Mouse (Mus musculus): ENCODE data around the gene Cpeb3. TPM values are rescaled to one million over a fixed set of nuclear protein-coding genes. Genes with fewer than 3 reads are reported as not detected.

The Cpeb3 gene
- polyA plus RNA-seq, 1 experiment: not detected

- TF ChIP-seq POLR2A (IDR thresholded peaks at IDR 0.05; ENCODE audit: insufficient read depth, low read depth, low read length): no peak
- no peak for TF ChIP-seq CTCF (IDR thresholded peaks at IDR 0.05; ENCODE audit: insufficient read depth, low read depth, low read length)
- 14% methylated on average over 20 of the region's 20 CpGs for WGBS
- no peaks in the 10 kb centered on the region; the same call in 1 of the 2 replicates for H3K4me1 ChIP-seq (ENCODE audit: control insufficient read depth, insufficient read depth, low read length)
Observed at GRCm38 (mm10) chr19:37173331-37174115, 34.9 kb downstream of the Cpeb3 start.

DNA sequence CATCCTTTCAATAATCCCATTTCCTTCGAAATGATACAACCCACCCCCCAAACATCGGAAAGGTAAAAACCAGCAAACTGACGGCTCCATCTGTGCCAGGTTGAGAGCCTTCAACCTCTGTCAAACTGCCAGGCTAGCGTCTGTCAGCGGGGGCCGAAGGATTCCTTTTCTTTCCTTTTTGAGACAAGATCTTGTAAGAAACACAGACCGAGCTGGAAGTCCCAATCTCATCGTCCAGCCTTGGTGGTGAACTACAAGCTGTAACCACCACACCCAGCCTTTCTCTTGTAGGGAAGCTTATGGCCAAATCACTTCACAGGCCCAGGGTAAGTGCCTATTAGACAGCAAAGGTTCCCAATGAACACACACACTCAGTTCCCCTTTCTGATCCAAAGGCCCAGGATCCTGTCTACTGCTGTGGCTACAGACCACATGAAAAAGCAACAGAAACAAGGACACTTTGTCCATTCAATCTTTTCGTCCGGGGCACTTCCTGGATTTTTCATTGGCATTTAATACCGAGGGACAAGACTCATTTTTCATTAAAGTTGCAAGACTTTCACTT, 35.8 kb downstream of the Cpeb3 start:
- WGBS: 20% methylated on average over 11 of the region's 11 CpGs
- H3K4me3 ChIP-seq (ENCODE audit: insufficient read depth, low read depth, low read length): peak overlapping the region; percentile 78
- H3K27ac ChIP-seq (ENCODE audit: insufficient read depth, low read depth, low read length): peak overlapping the region; percentile 98
- peaks cover 2% of the 10 kb centered on the region; the same call in 1 of the 2 replicates for H3K4me1 ChIP-seq (ENCODE audit: control insufficient read depth, insufficient read depth, low read length)
- no peak for TF ChIP-seq POLR2A (IDR thresholded peaks at IDR 0.05; ENCODE audit: insufficient read depth, low read depth, low read length)
- TF ChIP-seq CTCF (IDR thresholded peaks at IDR 0.05; ENCODE audit: insufficient read depth, low read depth, low read length): no peak

More at GRCm38 (mm10) chr19:37173331-37174115, 34.9 kb downstream of the Cpeb3 start:
- Histone ChIP-seq H3K27ac (ENCODE audit: insufficient read depth, low read depth, low read length) (peak overlapping the region; percentile 98), H3K4me3 (ENCODE audit: insufficient read depth, low read depth, low read length) (peak overlapping the region; percentile 95)

DNA sequence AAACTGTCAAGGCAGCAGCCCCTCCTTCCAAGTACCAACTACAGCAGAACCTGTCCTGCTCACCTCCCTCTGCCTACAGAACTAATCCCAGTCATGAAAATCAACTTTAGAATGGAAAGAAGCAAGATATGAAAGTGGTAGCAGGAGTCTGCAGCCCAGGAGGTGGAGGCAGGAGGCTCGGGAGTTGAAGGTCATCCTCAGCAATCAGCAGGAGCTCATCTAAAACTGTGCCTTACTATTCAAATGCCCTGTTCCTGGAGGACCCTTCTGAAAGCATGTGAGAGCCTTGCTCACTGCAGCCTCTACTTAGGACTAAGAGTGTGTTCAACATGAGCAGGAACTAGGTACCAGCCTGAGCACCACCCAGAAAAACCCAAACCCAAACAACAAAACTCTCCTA, 36.3 kb downstream of the Cpeb3 start:
- peak overlapping the region; percentile 51; the same call in 1 of the 2 replicates for H3K27ac ChIP-seq (ENCODE audit: insufficient read depth, low read depth, low read length)
- H3K4me1 ChIP-seq (ENCODE audit: control insufficient read depth, insufficient read depth, low read length): peaks cover 2% of the 10 kb centered on the region; the same call in 1 of the 2 replicates
- 13% methylated on average over 1 of the region's 1 CpGs for WGBS
- peak overlapping the region; percentile 78 for H3K4me3 ChIP-seq (ENCODE audit: insufficient read depth, low read depth, low read length)
- TF ChIP-seq CTCF (IDR thresholded peaks at IDR 0.05; ENCODE audit: insufficient read depth, low read depth, low read length) (no peak), POLR2A (IDR thresholded peaks at IDR 0.05; ENCODE audit: insufficient read depth, low read depth, low read length) (no peak)

GRCm38 (mm10) chr19:37156770-37157336, 51.5 kb downstream of the Cpeb3 start:
- H3K27ac ChIP-seq (ENCODE audit: insufficient read depth, low read depth, low read length): no peak overlapping the region
- TF ChIP-seq CTCF (IDR thresholded peaks at IDR 0.05; ENCODE audit: insufficient read depth, low read depth, low read length) (no peak), POLR2A (IDR thresholded peaks at IDR 0.05; ENCODE audit: insufficient read depth, low read depth, low read length) (no peak)
- H3K4me3 ChIP-seq (ENCODE audit: insufficient read depth, low read depth, low read length): no peak overlapping the region
- peaks cover 3% of the 10 kb centered on the region; the same call in 1 of the 2 replicates for H3K4me1 ChIP-seq (ENCODE audit: control insufficient read depth, insufficient read depth, low read length)
- WGBS: 53% methylated on average over 5 of the region's 5 CpGs

DNA sequence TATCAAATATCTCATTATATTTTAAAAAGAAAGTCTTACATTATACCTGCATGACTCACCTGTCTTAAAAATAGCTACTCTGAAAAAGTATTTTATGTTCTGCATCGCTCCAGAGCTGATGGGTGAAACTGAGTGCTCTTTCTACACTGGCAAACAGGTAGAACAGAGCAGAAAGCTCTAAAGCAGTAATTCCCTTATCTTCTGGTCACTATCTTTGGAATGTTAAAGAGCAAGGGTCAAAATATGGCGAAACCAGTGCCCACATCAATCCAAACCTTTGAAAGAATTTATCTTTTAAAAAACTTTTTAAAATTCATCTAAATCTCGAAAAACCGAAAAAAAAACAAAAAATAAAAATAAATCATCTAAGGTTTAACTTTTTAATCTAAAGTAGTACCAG, 52.4 kb downstream of the Cpeb3 start:
- TF ChIP-seq CTCF (IDR thresholded peaks at IDR 0.05; ENCODE audit: insufficient read depth, low read depth, low read length): no peak
- TF ChIP-seq POLR2A (IDR thresholded peaks at IDR 0.05; ENCODE audit: insufficient read depth, low read depth, low read length): no peak
- Histone ChIP-seq H3K4me1 (ENCODE audit: control insufficient read depth, insufficient read depth, low read length) (peaks cover 9% of the 10 kb centered on the region; the same call in 1 of the 2 replicates), H3K27ac (ENCODE audit: insufficient read depth, low read depth, low read length) (no peak overlapping the region), H3K4me3 (ENCODE audit: insufficient read depth, low read depth, low read length) (no peak overlapping the region)
- WGBS: 88% methylated on average over 4 of the region's 4 CpGs

DNA sequence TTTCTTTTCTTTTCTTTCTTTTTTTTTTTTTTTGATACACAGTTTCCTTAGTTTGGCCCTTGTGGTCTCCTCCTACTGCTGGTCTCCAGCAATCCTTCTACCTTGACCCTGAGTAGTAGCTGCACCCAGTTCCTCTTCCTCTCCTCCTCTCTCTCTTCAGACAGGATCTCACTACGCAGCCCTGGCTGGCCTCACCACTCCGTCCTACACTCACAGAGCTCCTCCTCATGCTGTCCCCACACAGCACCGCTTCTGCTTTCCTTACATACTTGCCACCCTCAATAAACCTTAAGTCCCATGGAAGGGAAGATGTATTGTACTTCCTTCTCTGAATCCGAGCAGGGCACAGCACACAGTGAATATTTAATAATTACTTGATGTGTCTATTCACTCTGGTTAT, 61.3 kb downstream of the Cpeb3 start:
- no peak overlapping the region for H3K4me3 ChIP-seq (ENCODE audit: insufficient read depth, low read depth, low read length)
- H3K27ac ChIP-seq (ENCODE audit: insufficient read depth, low read depth, low read length): no peak overlapping the region
- WGBS: 63% methylated on average over 4 of the region's 4 CpGs
- peaks cover 14% of the 10 kb centered on the region for H3K4me1 ChIP-seq (ENCODE audit: control insufficient read depth, insufficient read depth, low read length)
- TF ChIP-seq POLR2A (IDR thresholded peaks at IDR 0.05; ENCODE audit: insufficient read depth, low read depth, low read length) (no peak), CTCF (IDR thresholded peaks at IDR 0.05; ENCODE audit: insufficient read depth, low read depth, low read length) (no peak)

DNA sequence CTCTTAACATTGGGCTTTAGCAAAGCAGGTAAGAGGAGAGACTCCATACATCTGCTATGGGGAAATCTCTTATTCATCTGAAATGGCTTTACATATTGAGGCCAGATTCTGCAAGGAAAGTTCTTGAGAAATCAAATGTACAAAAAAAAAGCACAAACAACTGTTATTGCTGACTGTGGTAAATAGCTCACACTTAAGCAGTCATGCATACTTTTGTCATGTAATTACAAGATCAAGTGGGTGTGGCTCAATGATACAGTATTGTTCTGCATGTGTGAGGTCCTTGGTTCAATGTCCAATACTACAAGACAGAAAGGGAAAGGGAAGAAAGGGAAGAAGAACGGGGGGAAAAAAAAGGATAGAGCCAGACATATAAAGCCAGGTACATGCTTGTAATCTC, 62.6 kb downstream of the Cpeb3 start:
- H3K4me3 ChIP-seq (ENCODE audit: insufficient read depth, low read depth, low read length): no peak overlapping the region
- H3K27ac ChIP-seq (ENCODE audit: insufficient read depth, low read depth, low read length): no peak overlapping the region
- peaks cover 11% of the 10 kb centered on the region for H3K4me1 ChIP-seq (ENCODE audit: control insufficient read depth, insufficient read depth, low read length)
- TF ChIP-seq CTCF (IDR thresholded peaks at IDR 0.05; ENCODE audit: insufficient read depth, low read depth, low read length): no peak
- TF ChIP-seq POLR2A (IDR thresholded peaks at IDR 0.05; ENCODE audit: insufficient read depth, low read depth, low read length): no peak
- 63% methylated on average over 1 of the region's 1 CpGs for WGBS

DNA sequence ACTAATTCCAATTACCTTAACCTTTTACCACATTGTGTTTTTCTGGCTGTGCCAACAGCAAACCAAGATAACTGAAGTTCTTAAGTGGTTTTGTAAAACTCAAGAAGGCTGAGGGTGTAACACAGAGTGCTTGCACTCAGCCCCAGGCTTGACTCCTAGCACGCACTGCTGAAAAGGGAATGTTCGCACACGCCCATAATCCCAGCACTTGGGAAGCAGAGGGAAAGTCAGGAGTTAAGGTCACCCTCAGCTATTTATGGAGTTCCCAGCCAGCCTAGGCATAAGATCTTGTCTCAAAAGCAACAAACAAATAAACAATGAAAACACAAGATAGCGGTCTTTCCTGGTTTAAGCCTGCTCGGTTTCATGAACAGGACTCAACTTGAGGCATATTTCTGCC, 63.0 kb downstream of the Cpeb3 start:
- TF ChIP-seq CTCF (IDR thresholded peaks at IDR 0.05; ENCODE audit: insufficient read depth, low read depth, low read length) (no peak), POLR2A (IDR thresholded peaks at IDR 0.05; ENCODE audit: insufficient read depth, low read depth, low read length) (no peak)
- Histone ChIP-seq H3K4me3 (ENCODE audit: insufficient read depth, low read depth, low read length) (no peak overlapping the region), H3K27ac (ENCODE audit: insufficient read depth, low read depth, low read length) (no peak overlapping the region; the same call in 1 of the 2 replicates), H3K4me1 (ENCODE audit: control insufficient read depth, insufficient read depth, low read length) (peaks cover 11% of the 10 kb centered on the region)
- 76% methylated on average over 5 of the region's 5 CpGs for WGBS

DNA sequence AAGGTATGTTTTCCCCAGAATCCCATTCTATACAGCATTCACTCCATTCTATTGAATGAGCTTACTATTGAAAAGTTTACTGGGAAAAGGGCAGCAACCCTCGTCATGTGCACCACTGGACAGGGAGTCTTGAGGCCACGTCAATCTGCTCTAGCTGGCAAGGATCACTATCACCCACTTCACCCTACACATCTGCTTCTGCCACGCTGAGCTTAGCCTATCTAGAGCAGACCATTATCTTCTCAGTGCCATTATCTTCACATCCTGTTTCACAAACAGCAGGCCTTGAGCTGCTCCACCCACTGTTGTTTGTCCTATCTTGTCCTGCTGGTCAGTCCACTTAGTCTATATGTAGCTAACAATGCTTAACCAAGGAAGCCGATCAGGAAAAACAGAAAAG, 66.8 kb downstream of the Cpeb3 start:
- WGBS: 65% methylated on average over 4 of the region's 4 CpGs
- peaks cover 9% of the 10 kb centered on the region for H3K4me1 ChIP-seq (ENCODE audit: control insufficient read depth, insufficient read depth, low read length)
- H3K4me3 ChIP-seq (ENCODE audit: insufficient read depth, low read depth, low read length): no peak overlapping the region
- TF ChIP-seq POLR2A (IDR thresholded peaks at IDR 0.05; ENCODE audit: insufficient read depth, low read depth, low read length) (no peak), CTCF (IDR thresholded peaks at IDR 0.05; ENCODE audit: insufficient read depth, low read depth, low read length) (no peak)
- no peak overlapping the region for H3K27ac ChIP-seq (ENCODE audit: insufficient read depth, low read depth, low read length)
